In genomic region chr11:120706120-120706519, GRCm38 (mm10) we compare ENCODE assay signal across 21 mouse cellular contexts. TPM values are rescaled to one million over a fixed set of nuclear protein-coding genes. Genes with fewer than 3 reads are reported as not detected.
DNase-seq lines count a peak whose midpoint lies in the region; ATAC-seq lines count a peak whose summit lies in the region.
"Had no signal": no experiment of that assay in that cellular context is flagged by ENCODE, and none has a peak within 500 bp of the region (broad histone marks: within the 10 kb centered on the region; RNA-seq: fewer than 3 reads in every experiment).

No protein-coding gene starts in this region.

- H3K27me3 ChIP-seq in hindbrain, embryonic 10.5 days (ENCODE audit: insufficient read depth, poor library complexity, severe bottlenecking), result peaks cover 14% of the 10 kb centered on the region
- H3K27me3 ChIP-seq in hindbrain, embryonic 16.5 days (replicated peaks; ENCODE audit: control insufficient read depth, insufficient read depth, low read length), result no peaks in the 10 kb centered on the region
- H3K27me3 ChIP-seq in midbrain, embryonic 10.5 days (ENCODE audit: low read depth, poor library complexity, severe bottlenecking), result 0 out of 2 replicates have a peak, but pooled peaks cover 6% of the 10 kb centered on the region
- no peaks in the 10 kb centered on the region for H3K27me3 ChIP-seq in midbrain, embryonic 16.5 days (ENCODE audit: control insufficient read depth, insufficient read depth, low read depth, low read length)
- H3K27me3 ChIP-seq in embryonic facial prominence, embryonic 12.5 days, result no peaks in the 10 kb centered on the region
- no peaks in the 10 kb centered on the region for H3K27me3 ChIP-seq in stomach, embryonic 14.5 days (ENCODE audit: control insufficient read depth, insufficient read depth, low read length)
- H3K27me3 ChIP-seq: megakaryocyte, embryonic 14.5 days; Patski had no signal

- H3K36me3 ChIP-seq in hindbrain, embryonic 10.5 days, result peaks cover 71% of the 10 kb centered on the region
- H3K36me3 ChIP-seq in hindbrain, embryonic 16.5 days (ENCODE audit: control insufficient read depth, insufficient read depth, low read length), result peaks cover 7% of the 10 kb centered on the region
- peaks cover 60% of the 10 kb centered on the region for H3K36me3 ChIP-seq in midbrain, embryonic 10.5 days
- peaks cover 11% of the 10 kb centered on the region for H3K36me3 ChIP-seq in midbrain, embryonic 16.5 days (ENCODE audit: control insufficient read depth, insufficient read depth, low read length)
- peaks cover 38% of the 10 kb centered on the region for H3K36me3 ChIP-seq in embryonic facial prominence, embryonic 12.5 days
- peaks cover 15% of the 10 kb centered on the region for H3K36me3 ChIP-seq in stomach, embryonic 14.5 days (ENCODE audit: control insufficient read depth, insufficient read depth, low read length)

- no peaks in the 10 kb centered on the region for H3K9me3 ChIP-seq in hindbrain, embryonic 10.5 days
- H3K9me3 ChIP-seq in hindbrain, embryonic 16.5 days (ENCODE audit: control insufficient read depth, low read length), result no peaks in the 10 kb centered on the region
- H3K9me3 ChIP-seq in midbrain, embryonic 10.5 days (replicated peaks), result no peaks in the 10 kb centered on the region
- no peaks in the 10 kb centered on the region for H3K9me3 ChIP-seq in midbrain, embryonic 16.5 days (replicated peaks; ENCODE audit: control insufficient read depth, low read length, poor library complexity, severe bottlenecking)
- H3K9me3 ChIP-seq in embryonic facial prominence, embryonic 12.5 days, result no peaks in the 10 kb centered on the region
- no peaks in the 10 kb centered on the region for H3K9me3 ChIP-seq in stomach, embryonic 14.5 days (ENCODE audit: control insufficient read depth, low read depth, low read length)
- H3K9me3 ChIP-seq: megakaryocyte, embryonic 14.5 days had no signal

- H3K4me1 ChIP-seq in hindbrain, embryonic 10.5 days (replicated peaks), result peaks cover 63% of the 10 kb centered on the region
- H3K4me1 ChIP-seq in hindbrain, embryonic 16.5 days (ENCODE audit: control insufficient read depth, insufficient read depth, low read depth, low read length), result peaks cover 12% of the 10 kb centered on the region
- peaks cover 63% of the 10 kb centered on the region for H3K4me1 ChIP-seq in midbrain, embryonic 10.5 days
- H3K4me1 ChIP-seq in midbrain, embryonic 16.5 days (ENCODE audit: control insufficient read depth, insufficient read depth, low read length), result peaks cover 19% of the 10 kb centered on the region
- peaks cover 48% of the 10 kb centered on the region for H3K4me1 ChIP-seq in embryonic facial prominence, embryonic 12.5 days
- peaks cover 47% of the 10 kb centered on the region for H3K4me1 ChIP-seq in stomach, embryonic 14.5 days (ENCODE audit: control insufficient read depth, insufficient read depth, low read length)

- no peak overlapping the region for H3K4me2 ChIP-seq in hindbrain, embryonic 16.5 days (ENCODE audit: low read length)
- H3K4me2 ChIP-seq in midbrain, embryonic 16.5 days (ENCODE audit: low read length), result no peak overlapping the region
- no peak overlapping the region for H3K4me2 ChIP-seq in embryonic facial prominence, embryonic 12.5 days (replicated peaks)
- H3K4me2 ChIP-seq in stomach, embryonic 14.5 days (replicated peaks; ENCODE audit: low read depth, low read length), result no peak overlapping the region
- H3K4me2 ChIP-seq: hindbrain, embryonic 14.5 days had no signal

- ATAC-seq in hindbrain, embryonic 16.5 days, result no peak
- no peak for ATAC-seq in midbrain, embryonic 16.5 days
- no peak for ATAC-seq in embryonic facial prominence, embryonic 12.5 days (ENCODE audit: insufficient number of reproducible peaks, insufficient read depth, low FRiP score, low TSS enrichment)
- no peak for ATAC-seq in stomach, embryonic 14.5 days (ENCODE audit: insufficient number of reproducible peaks, insufficient read depth, low FRiP score, low read depth)
- ATAC-seq in cerebellum, adult (ENCODE audit: insufficient number of reproducible peaks, low FRiP score, low TSS enrichment), result no peak
- ATAC-seq: activated CD4-positive, CD25-positive, alpha-beta regulatory T cell, adult 4 months; forebrain, embryonic 14.5 days; intestine, postnatal 0 days; Patski had no signal

- 54% methylated on average over 5 of the region's 5 CpGs for WGBS in hindbrain, embryonic 10.5 days
- WGBS in hindbrain, embryonic 16.5 days, result 61% methylated on average over 5 of the region's 5 CpGs
- 51% methylated on average over 5 of the region's 5 CpGs for WGBS in midbrain, embryonic 10.5 days
- WGBS in midbrain, embryonic 16.5 days, result 64% methylated on average over 5 of the region's 5 CpGs
- 69% methylated on average over 5 of the region's 5 CpGs for WGBS in embryonic facial prominence, embryonic 12.5 days
- WGBS in stomach, embryonic 14.5 days, result 66% methylated on average over 5 of the region's 5 CpGs

- DNase-seq in hindbrain, embryonic 10.5 days (ENCODE audit: low spot score), result no peak
- DNase-seq in midbrain, embryonic 10.5 days (ENCODE audit: low spot score), result no peak
- DNase-seq in thymus, postnatal 14 days, result no peak
- DNase-seq: adrenal gland, postnatal 14 days; B cell, adult 2 months; cerebellum, adult 2 months; kidney, postnatal 25 days; lung, adult 18-20 months; retina, postnatal 1 day; thymus, postnatal 25 days had no signal

- no peak overlapping the region for H3K9ac ChIP-seq in hindbrain, embryonic 16.5 days (ENCODE audit: low read depth, low read length)
- H3K9ac ChIP-seq in midbrain, embryonic 16.5 days (ENCODE audit: low read depth, low read length), result no peak overlapping the region
- H3K9ac ChIP-seq in embryonic facial prominence, embryonic 12.5 days, result no peak overlapping the region
- no peak overlapping the region for H3K9ac ChIP-seq in stomach, embryonic 14.5 days (replicated peaks; ENCODE audit: low read depth, low read length)
- H3K9ac ChIP-seq: hindbrain, embryonic 14.5 days had no signal

- 0 out of 2 replicates have a peak overlapping the region, but pooled peaks have one; percentile 9 for H3K4me3 ChIP-seq in hindbrain, embryonic 10.5 days
- no peak overlapping the region for H3K4me3 ChIP-seq in hindbrain, embryonic 16.5 days (ENCODE audit: low read length)
- H3K4me3 ChIP-seq in midbrain, embryonic 10.5 days, result no peak overlapping the region
- H3K4me3 ChIP-seq in midbrain, embryonic 16.5 days (ENCODE audit: low read depth, low read length), result no peak overlapping the region
- no peak overlapping the region for H3K4me3 ChIP-seq in embryonic facial prominence, embryonic 12.5 days
- H3K4me3 ChIP-seq in stomach, embryonic 14.5 days (ENCODE audit: low read depth, low read length), result no peak overlapping the region
- H3K4me3 ChIP-seq: megakaryocyte, embryonic 14.5 days had no signal

- H3K27ac ChIP-seq in hindbrain, embryonic 10.5 days, result peak overlapping the region; percentile 87
- H3K27ac ChIP-seq in hindbrain, embryonic 16.5 days (ENCODE audit: low read depth, low read length), result no peak overlapping the region
- H3K27ac ChIP-seq in midbrain, embryonic 10.5 days (replicated peaks), result peak overlapping the region; percentile 82
- no peak overlapping the region for H3K27ac ChIP-seq in midbrain, embryonic 16.5 days (ENCODE audit: low read length)
- H3K27ac ChIP-seq in embryonic facial prominence, embryonic 12.5 days, result peak overlapping the region; percentile 25; the same call in 1 of the 2 replicates
- H3K27ac ChIP-seq in stomach, embryonic 14.5 days (ENCODE audit: low read length), result peak overlapping the region; percentile 69; the same call in 1 of the 2 replicates
- H3K27ac ChIP-seq: hindbrain, embryonic 14.5 days had no signal

RNA-seq across cellular contexts. Expression of gene Cenpx, which starts 7.4 kb away (rescaled TPM):
- 129 and 137 TPM in 2 replicates for polyA plus RNA-seq in hindbrain, embryonic 10.5 days (2016; fragmentation: Nextera tagmentation; extraction: Ambion mirVana)
- 106 and 107 TPM in 2 replicates for polyA plus RNA-seq in hindbrain, embryonic 16.5 days (2015; fragmentation: Nextera tagmentation; extraction: Ambion mirVana)
- polyA plus RNA-seq in midbrain, embryonic 10.5 days (2016; fragmentation: Nextera tagmentation; extraction: Ambion mirVana), result 132 and 133 TPM in 2 replicates
- 88.8 and 92.2 TPM in 2 replicates for polyA plus RNA-seq in midbrain, embryonic 16.5 days (2015; fragmentation: Nextera tagmentation; extraction: Ambion mirVana)
- polyA plus RNA-seq in embryonic facial prominence, embryonic 12.5 days (2016; fragmentation: Nextera tagmentation; extraction: Ambion mirVana), result 131 TPM in 2 replicates
- polyA plus RNA-seq in stomach, embryonic 14.5 days (2014; fragmentation: Nextera tagmentation; extraction: Ambion mirVana), result 152 and 165 TPM in 2 replicates

RNA-seq across cellular contexts. Expression of gene Lrrc45, which starts 7.6 kb away (rescaled TPM):
- 55.8 and 57.7 TPM in 2 replicates for polyA plus RNA-seq in hindbrain, embryonic 10.5 days (2016; fragmentation: Nextera tagmentation; extraction: Ambion mirVana)
- polyA plus RNA-seq in hindbrain, embryonic 16.5 days (2015; fragmentation: Nextera tagmentation; extraction: Ambion mirVana), result 73.4 and 77.8 TPM in 2 replicates
- 57.0 and 57.7 TPM in 2 replicates for polyA plus RNA-seq in midbrain, embryonic 10.5 days (2016; fragmentation: Nextera tagmentation; extraction: Ambion mirVana)
- polyA plus RNA-seq in midbrain, embryonic 16.5 days (2015; fragmentation: Nextera tagmentation; extraction: Ambion mirVana), result 86.6 and 87.9 TPM in 2 replicates
- polyA plus RNA-seq in embryonic facial prominence, embryonic 12.5 days (2016; fragmentation: Nextera tagmentation; extraction: Ambion mirVana), result 77.5 and 83.7 TPM in 2 replicates
- polyA plus RNA-seq in stomach, embryonic 14.5 days (2014; fragmentation: Nextera tagmentation; extraction: Ambion mirVana), result 48.6 and 55.2 TPM in 2 replicates

RNA-seq across cellular contexts. Expression of gene Rac3, which starts 15.2 kb away (rescaled TPM):
- polyA plus RNA-seq in hindbrain, embryonic 10.5 days (2016; fragmentation: Nextera tagmentation; extraction: Ambion mirVana), result 31.0 and 58.2 TPM in 2 replicates
- 624 and 705 TPM in 2 replicates for polyA plus RNA-seq in hindbrain, embryonic 16.5 days (2015; fragmentation: Nextera tagmentation; extraction: Ambion mirVana)
- 32.4 and 41.9 TPM in 2 replicates for polyA plus RNA-seq in midbrain, embryonic 10.5 days (2016; fragmentation: Nextera tagmentation; extraction: Ambion mirVana)
- 624 and 719 TPM in 2 replicates for polyA plus RNA-seq in midbrain, embryonic 16.5 days (2015; fragmentation: Nextera tagmentation; extraction: Ambion mirVana)
- 59.7 and 62.8 TPM in 2 replicates for polyA plus RNA-seq in embryonic facial prominence, embryonic 12.5 days (2016; fragmentation: Nextera tagmentation; extraction: Ambion mirVana)
- 11.1 and 11.7 TPM in 2 replicates for polyA plus RNA-seq in stomach, embryonic 14.5 days (2014; fragmentation: Nextera tagmentation; extraction: Ambion mirVana)
- polyA plus RNA-seq: activated CD4-positive, CD25-positive, alpha-beta regulatory T cell, adult 4 months had no signal

RNA-seq across cellular contexts. Expression of gene Dcxr, which starts 21.0 kb away (rescaled TPM):
- polyA plus RNA-seq in hindbrain, embryonic 10.5 days (2016; fragmentation: Nextera tagmentation; extraction: Ambion mirVana), result 17.9 and 19.8 TPM in 2 replicates
- polyA plus RNA-seq in hindbrain, embryonic 16.5 days (2015; fragmentation: Nextera tagmentation; extraction: Ambion mirVana), result 11.1 and 12.7 TPM in 2 replicates
- polyA plus RNA-seq in midbrain, embryonic 10.5 days (2016; fragmentation: Nextera tagmentation; extraction: Ambion mirVana), result 13.0 and 13.7 TPM in 2 replicates
- polyA plus RNA-seq in midbrain, embryonic 16.5 days (2015; fragmentation: Nextera tagmentation; extraction: Ambion mirVana), result 5.8 and 7.0 TPM in 2 replicates
- polyA plus RNA-seq in embryonic facial prominence, embryonic 12.5 days (2016; fragmentation: Nextera tagmentation; extraction: Ambion mirVana), result 11.5 and 12.3 TPM in 2 replicates
- 33.2 TPM in 2 replicates for polyA plus RNA-seq in stomach, embryonic 14.5 days (2014; fragmentation: Nextera tagmentation; extraction: Ambion mirVana)

RNA-seq across cellular contexts. Expression of gene Cbr2, which starts 25.8 kb away (rescaled TPM):
- polyA plus RNA-seq in hindbrain, embryonic 10.5 days (2016; fragmentation: Nextera tagmentation; extraction: Ambion mirVana), result 1.6 and 2.1 TPM in 2 replicates
- polyA plus RNA-seq in hindbrain, embryonic 16.5 days (2015; fragmentation: Nextera tagmentation; extraction: Ambion mirVana), result 1.3 and 2.0 TPM in 2 replicates
- polyA plus RNA-seq in midbrain, embryonic 10.5 days (2016; fragmentation: Nextera tagmentation; extraction: Ambion mirVana), result 0.59 and 1.3 TPM in 2 replicates
- 0.87 and 1.6 TPM in 2 replicates for polyA plus RNA-seq in midbrain, embryonic 16.5 days (2015; fragmentation: Nextera tagmentation; extraction: Ambion mirVana)
- 5.9 and 6.1 TPM in 2 replicates for polyA plus RNA-seq in embryonic facial prominence, embryonic 12.5 days (2016; fragmentation: Nextera tagmentation; extraction: Ambion mirVana)
- polyA plus RNA-seq in stomach, embryonic 14.5 days (2014; fragmentation: Nextera tagmentation; extraction: Ambion mirVana), result 36.9 and 46.6 TPM in 2 replicates
- polyA plus RNA-seq: activated CD4-positive, CD25-positive, alpha-beta regulatory T cell, adult 4 months had no signal

Comparison
In these comparisons a context has a peak if more than half of its experiments do, and no peak if none do; other contexts are left out.
1. H3K27ac ChIP-seq: peak in hindbrain, embryonic 10.5 days (single experiment), midbrain, embryonic 10.5 days (single experiment), embryonic facial prominence, embryonic 12.5 days (single experiment) and stomach, embryonic 14.5 days (single experiment); none in hindbrain, embryonic 16.5 days (single experiment) and midbrain, embryonic 16.5 days (single experiment).